Mouse (Mus musculus) megakaryocyte, embryonic 14.5 days (primary cell): ENCODE data around the gene Gm37240.

ENCODE experiments used
- FLI1 ChIP-seq: IDR thresholded peaks from 2 replicates; pipeline ENCODE4 v1.6.1; 2012; ENCODE audit warnings: low read length, inconsistent platforms, mixed read lengths
- GATA1 ChIP-seq: IDR thresholded peaks from 3 replicates; pipeline ENCODE4 v1.6.1; 2012; ENCODE audit warnings: mixed read lengths, low read length, inconsistent platforms, borderline replicate concordance

DNA sequence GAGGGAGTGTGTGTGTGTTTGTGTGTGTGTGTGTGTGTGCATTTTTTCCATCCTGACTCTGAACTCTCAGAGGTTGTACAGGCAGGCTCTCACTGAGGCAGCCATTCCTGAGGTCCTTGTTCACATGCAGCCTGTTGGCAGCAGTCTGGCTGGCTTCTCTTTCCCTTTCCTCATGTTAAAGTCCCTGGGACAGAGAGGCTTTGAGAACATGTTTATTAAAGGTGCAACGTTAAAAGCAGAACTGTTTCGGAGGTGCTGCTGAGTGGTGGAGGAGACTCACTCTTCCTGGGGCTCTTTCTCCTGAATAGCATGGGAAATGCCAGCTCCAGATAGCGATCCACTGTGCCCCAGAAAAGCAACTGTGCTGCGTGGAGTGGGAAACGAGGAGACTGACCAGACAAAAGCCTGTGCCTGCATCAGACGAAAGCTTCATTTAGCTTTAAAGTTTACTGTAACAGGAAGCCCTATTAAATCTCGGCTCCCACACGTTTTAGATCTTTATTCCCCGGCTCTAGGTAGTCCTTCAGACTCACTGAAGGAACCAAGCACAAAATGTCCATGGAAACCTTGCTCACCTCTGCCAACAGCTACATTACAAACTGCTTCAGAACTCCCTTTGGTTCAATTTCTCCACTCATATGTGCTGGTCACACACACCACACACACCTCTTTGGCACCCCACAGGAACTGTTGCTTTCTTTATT, 45.0 kb downstream of the Gm37240 start:
- no peak for TF ChIP-seq GATA1
- TF ChIP-seq FLI1 = no peak
